Mouse (Mus musculus) limb, embryonic 15.5 days (tissue): ENCODE results near the gene Gpat3. TPM values are rescaled to one million over a fixed set of nuclear protein-coding genes. Genes with fewer than 3 reads are reported as not detected.
A peak's percentile ranks its signal among the peaks of the same experiment; 100 is the strongest.

Experiments used
- ATAC-seq: fragments of 200-750 bp; cut with Nextera tagmentation; 2 replicates; pipeline ENCODE4 v1.8.0; 2017; ENCODE audit warnings: low read depth, moderate TSS enrichment; ENCODE audit not compliant: insufficient number of reproducible peaks, low FRiP score, low TSS enrichment
- H3K27ac ChIP-seq: fragments of 300-500 bp; sonication (generic); 2 replicates; pipeline ENCODE4 v1.5.1; 2015; ENCODE audit warnings: moderate library complexity, mild to moderate bottlenecking, inconsistent platforms
- H3K27me3 ChIP-seq: fragments of 300-500 bp; sonication (generic); 2 replicates; pipeline ENCODE4 v1.6.1; 2015; ENCODE audit warnings: inconsistent platforms
- H3K36me3 ChIP-seq: fragments of 300-500 bp; sonication (generic); 2 replicates; pipeline ENCODE4 v1.6.1; 2015; ENCODE audit warnings: inconsistent platforms
- H3K4me1 ChIP-seq: fragments of 300-500 bp; sonication (generic); 2 replicates; pipeline ENCODE4 v1.6.1; 2015; ENCODE audit warnings: inconsistent platforms
- H3K4me2 ChIP-seq: fragments of 300-500 bp; sonication (generic); 2 replicates; pipeline ENCODE4 v1.6.1; 2015; ENCODE audit warnings: mild to moderate bottlenecking, inconsistent platforms
- H3K4me3 ChIP-seq: fragments of 300-500 bp; sonication (generic); 2 replicates; pipeline ENCODE4 v1.5.1; 2015; ENCODE audit warnings: mild to moderate bottlenecking, inconsistent platforms
- H3K9ac ChIP-seq: fragments of 300-500 bp; sonication (generic); 2 replicates; pipeline ENCODE4 v1.6.1; 2015; ENCODE audit warnings: inconsistent platforms
- H3K9me3 ChIP-seq: fragments of 300-500 bp; sonication (generic); 2 replicates; pipeline ENCODE4 v1.6.1; 2016; ENCODE audit warnings: inconsistent platforms
- WGBS: fragments of 180-500 bp; shearing (Covaris S2); methylation state at CpG from one replicate; pipeline ENCODE4 v1.1.7; 2015; 5-methylcytosine and 5-hydroxymethylcytosine counted together
- polyA plus RNA-seq: library from polyadenylated mRNA; unstranded; fragments of >200 nt; fragmentation: Nextera tagmentation; extraction: Ambion mirVana; gene quantifications from 2 replicates; pipeline ENCODE4 v1.2.1, GENCODE M21; 2015

Gpat3 gene
- polyA plus RNA-seq: 2.0 and 2.4 TPM in 2 replicates

GRCm38 (mm10) chr5:100845485-100845847 lies at the start of gene Gpat3:
Gpat3 (plus strand) TSS chr5:100845713.
- Histone ChIP-seq H3K36me3 (no peaks in the 10 kb centered on the region), H3K27ac (peak within 1 kb of the TSS; percentile 33; the same call in 1 of the 2 replicates), H3K4me2 (peak within 1 kb of the TSS; percentile 98), H3K9me3 (no peaks in the 10 kb centered on the region), H3K4me3 (peak within 1 kb of the TSS; percentile 60), H3K4me1 (peaks cover 24% of the 10 kb centered on the region), H3K27me3 (peaks cover 17% of the 10 kb centered on the region), H3K9ac (peak within 1 kb of the TSS; percentile 56)
- WGBS: under 1% methylated on average over 16 of the region's 16 CpGs
- no peak for ATAC-seq

DNA sequence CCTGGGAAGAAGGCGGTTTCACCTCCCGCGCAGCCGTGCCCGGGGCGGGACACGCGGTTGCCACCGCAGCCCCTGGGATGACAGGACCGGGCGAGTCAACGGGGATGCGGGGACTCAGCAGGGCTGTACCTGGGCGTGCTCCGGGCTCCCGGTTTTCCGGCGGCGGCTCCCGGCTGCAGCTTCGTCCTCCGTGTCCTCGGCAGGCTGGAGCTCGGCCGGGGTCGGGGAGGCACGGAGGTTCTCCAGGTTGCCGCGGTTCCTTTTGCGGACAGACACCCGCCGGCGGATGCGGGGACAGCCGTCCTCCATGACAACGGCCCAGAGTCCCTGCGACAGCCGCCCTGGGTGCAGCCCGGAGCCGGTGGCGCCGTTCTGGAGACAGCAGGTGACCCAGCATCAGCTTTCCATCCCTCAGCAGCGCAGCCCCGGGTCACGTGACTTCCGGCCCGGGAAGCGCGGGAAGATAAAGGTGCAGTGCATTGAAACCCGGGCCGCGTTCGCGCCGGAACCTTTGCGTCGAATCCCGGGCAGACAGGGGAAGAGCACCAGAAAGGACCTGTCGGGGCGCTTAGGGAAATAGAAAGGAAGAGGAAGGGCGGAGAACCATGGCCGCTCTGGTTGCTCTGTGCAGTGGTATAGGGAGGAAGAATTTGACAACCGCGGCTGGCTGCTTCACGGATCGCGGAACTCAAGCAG lies 47.2 kb upstream of the Gpat3 start, which contains the start of the genes Helq and Mrps18c:
Gene Helq, minus strand, starts transcription at position 434 of the 696 bp plus-strand sequence.
Gene Mrps18c, plus strand, starts transcription at position 463 of the 696 bp plus-strand sequence.
- Histone ChIP-seq H3K9ac (peak within 1 kb of the TSS; percentile 61), H3K4me3 (peak within 1 kb of the TSS; percentile 84), H3K9me3 (no peaks in the 10 kb centered on the region), H3K27ac (no peak within 1 kb of the TSS), H3K27me3 (no peaks in the 10 kb centered on the region), H3K4me2 (peak within 1 kb of the TSS; percentile 93), H3K4me1 (peaks cover 13% of the 10 kb centered on the region; the same call in 1 of the 2 replicates), H3K36me3 (peaks cover 25% of the 10 kb centered on the region)
- under 1% methylated on average over 67 of the region's 67 CpGs for WGBS
- ATAC-seq: peak; percentile 88

GRCm38 (mm10) chr5:100818341-100818740 lies 27.2 kb upstream of the Gpat3 start:
- WGBS: 76% methylated on average over 4 of the region's 4 CpGs
- H3K4me3 ChIP-seq: no peak overlapping the region
- H3K36me3 ChIP-seq: peaks cover 17% of the 10 kb centered on the region
- no peak overlapping the region for H3K9ac ChIP-seq
- no peaks in the 10 kb centered on the region for H3K9me3 ChIP-seq
- H3K4me1 ChIP-seq: 0 out of 2 replicates have a peak, but pooled peaks cover 3% of the 10 kb centered on the region
- no peaks in the 10 kb centered on the region for H3K27me3 ChIP-seq
- H3K4me2 ChIP-seq: no peak overlapping the region
- no peak for ATAC-seq
- no peak overlapping the region for H3K27ac ChIP-seq

- Histone ChIP-seq H3K4me3 (peak overlapping the region; percentile 89), H3K36me3 (peaks cover 13% of the 10 kb centered on the region), H3K4me1 (0 out of 2 replicates have a peak, but pooled peaks cover 3% of the 10 kb centered on the region), H3K4me2 (peak overlapping the region; percentile 82), H3K9me3 (no peaks in the 10 kb centered on the region), H3K27me3 (no peaks in the 10 kb centered on the region), H3K9ac (peak overlapping the region; percentile 96), H3K27ac (peak overlapping the region; percentile 85)
- WGBS: 31% methylated on average over 16 of the region's 16 CpGs
- ATAC-seq: no peak
Observed at GRCm38 (mm10) chr5:100819568-100820480, 25.7 kb upstream of the Gpat3 start.

DNA sequence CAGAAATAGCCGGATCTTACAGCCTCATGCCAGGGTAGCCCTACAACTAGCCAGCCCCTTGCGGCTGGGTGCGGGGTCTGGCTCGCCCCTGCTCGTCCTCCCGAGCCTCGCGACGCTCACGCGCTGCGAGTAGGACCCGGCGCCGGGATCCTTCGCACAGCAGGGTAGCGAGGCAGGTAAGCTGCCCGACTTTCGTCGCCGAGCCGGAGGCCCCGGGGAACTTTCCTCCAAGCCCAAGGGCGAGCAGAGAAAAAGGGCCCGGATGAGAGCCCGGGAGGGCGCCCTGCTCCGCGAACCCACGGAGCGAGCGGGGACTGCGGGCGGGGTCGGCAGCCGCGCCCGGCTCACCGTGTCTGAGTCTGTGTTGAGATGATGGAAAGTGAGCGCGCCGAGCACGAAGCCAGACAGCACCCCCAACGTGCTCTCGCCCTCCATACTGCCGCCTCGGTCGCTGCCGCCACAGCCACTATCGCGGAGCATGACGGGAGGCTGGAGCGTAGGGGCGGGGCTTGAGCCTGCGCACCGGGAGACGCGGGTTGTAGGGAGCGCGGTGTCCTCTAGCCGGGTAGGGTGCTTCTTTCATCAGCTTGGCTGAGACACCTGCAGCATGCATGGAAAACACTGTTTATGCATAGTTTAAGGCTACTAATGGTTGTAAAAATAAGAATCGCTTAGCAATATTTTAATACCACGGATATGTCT lies 24.9 kb upstream of the Gpat3 start, which contains the start of gene Abraxas1:
Gene Abraxas1, minus strand, starts transcription at position 483 of the 702 bp plus-strand sequence.
- under 1% methylated on average over 63 of the region's 63 CpGs for WGBS
- peak; percentile 86; the same call in 1 of the 2 replicates for ATAC-seq
- Histone ChIP-seq H3K27ac (peak within 1 kb of the TSS; percentile 85), H3K4me2 (peak within 1 kb of the TSS; percentile 82), H3K9ac (peak within 1 kb of the TSS; percentile 96), H3K9me3 (no peaks in the 10 kb centered on the region), H3K27me3 (no peaks in the 10 kb centered on the region), H3K36me3 (peaks cover 10% of the 10 kb centered on the region), H3K4me3 (peak within 1 kb of the TSS; percentile 89), H3K4me1 (0 out of 2 replicates have a peak, but pooled peaks cover 3% of the 10 kb centered on the region)

DNA sequence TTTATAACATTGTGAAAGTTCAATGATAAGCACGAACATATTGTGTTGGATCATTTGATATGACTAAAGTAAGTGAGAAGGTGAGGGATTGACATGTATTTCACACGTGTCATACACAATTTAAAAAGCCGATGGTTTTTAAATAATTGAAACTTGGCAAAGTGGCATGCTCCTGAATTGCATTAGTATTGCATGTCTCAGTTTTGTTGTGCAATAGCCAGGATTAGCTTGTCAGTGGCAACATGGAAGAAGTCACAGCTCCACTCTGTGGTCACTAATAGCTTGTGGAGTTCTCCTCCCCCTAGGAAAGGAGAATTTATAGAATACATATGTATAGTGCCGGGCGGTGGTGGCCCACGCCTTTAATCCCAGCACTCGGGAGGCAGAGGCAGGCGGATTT lies 24.1 kb upstream of the Gpat3 start:
- H3K9me3 ChIP-seq: no peaks in the 10 kb centered on the region
- H3K27me3 ChIP-seq: no peaks in the 10 kb centered on the region
- H3K4me3 ChIP-seq: no peak overlapping the region
- H3K36me3 ChIP-seq: peaks cover 7% of the 10 kb centered on the region; the same call in 1 of the 2 replicates
- H3K4me1 ChIP-seq: 0 out of 2 replicates have a peak, but pooled peaks cover 3% of the 10 kb centered on the region
- 76% methylated on average over 8 of the region's 8 CpGs for WGBS
- H3K27ac ChIP-seq: no peak overlapping the region
- H3K9ac ChIP-seq: no peak overlapping the region
- no peak for ATAC-seq
- H3K4me2 ChIP-seq: peak overlapping the region; percentile 82

DNA sequence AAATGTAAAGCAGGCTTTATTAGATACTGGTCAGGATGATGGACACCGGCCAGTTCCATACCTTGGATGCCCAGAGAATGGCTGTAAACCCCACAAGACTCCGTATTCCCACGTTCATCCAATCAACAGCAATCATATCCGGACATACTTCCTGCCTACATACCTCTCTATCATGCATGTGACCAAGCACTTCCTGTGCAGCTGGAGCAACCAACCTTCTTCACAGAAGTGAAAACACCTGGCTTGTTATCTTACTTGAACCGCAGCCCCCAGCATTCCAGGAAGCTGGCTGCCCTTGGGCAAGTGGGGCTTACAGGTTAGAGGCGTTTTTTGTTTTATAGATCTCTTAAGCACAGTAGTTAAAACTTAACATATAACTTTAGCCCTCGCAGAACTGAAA lies 22.7 kb upstream of the Gpat3 start:
- Histone ChIP-seq H3K4me2 (no peak overlapping the region), H3K27ac (no peak overlapping the region), H3K4me1 (0 out of 2 replicates have a peak, but pooled peaks cover 3% of the 10 kb centered on the region), H3K9me3 (no peaks in the 10 kb centered on the region), H3K4me3 (no peak overlapping the region), H3K36me3 (0 out of 2 replicates have a peak, but pooled peaks cover 3% of the 10 kb centered on the region), H3K27me3 (no peaks in the 10 kb centered on the region), H3K9ac (no peak overlapping the region)
- WGBS: 55% methylated on average over 7 of the region's 7 CpGs
- no peak for ATAC-seq

DNA sequence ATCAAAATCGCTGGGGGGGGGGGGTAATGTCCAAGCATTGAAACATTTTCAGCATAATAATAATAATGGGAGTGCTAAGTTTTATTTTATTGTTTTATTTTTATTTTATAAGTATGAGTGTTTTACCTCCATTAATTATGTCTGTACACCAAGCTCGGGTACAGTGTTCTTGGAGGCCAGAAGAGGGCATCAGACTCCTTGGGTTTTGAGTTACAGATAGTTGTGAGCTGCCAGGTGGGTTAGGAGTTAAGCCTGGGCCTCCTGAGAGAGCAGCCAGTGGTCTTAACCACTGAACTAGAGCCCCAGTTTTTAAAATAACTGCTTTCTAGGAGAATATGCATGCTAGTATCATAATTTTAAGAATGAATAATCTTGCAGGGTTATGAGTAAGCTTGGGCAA lies 19.5 kb upstream of the Gpat3 start:
- H3K27ac ChIP-seq: no peak overlapping the region
- H3K27me3 ChIP-seq: no peaks in the 10 kb centered on the region
- no peaks in the 10 kb centered on the region for H3K9me3 ChIP-seq
- no peaks in the 10 kb centered on the region for H3K36me3 ChIP-seq
- 0 out of 2 replicates have a peak, but pooled peaks cover 10% of the 10 kb centered on the region for H3K4me1 ChIP-seq
- no peak overlapping the region for H3K9ac ChIP-seq
- no peak overlapping the region for H3K4me2 ChIP-seq
- ATAC-seq: no peak
- H3K4me3 ChIP-seq: no peak overlapping the region
- WGBS: 23% methylated on average over 2 of the region's 2 CpGs

- no peak overlapping the region for H3K4me3 ChIP-seq
- 58% methylated on average over 7 of the region's 7 CpGs for WGBS
Observed at GRCm38 (mm10) chr5:100826531-100826930, 19.0 kb upstream of the Gpat3 start.

DNA sequence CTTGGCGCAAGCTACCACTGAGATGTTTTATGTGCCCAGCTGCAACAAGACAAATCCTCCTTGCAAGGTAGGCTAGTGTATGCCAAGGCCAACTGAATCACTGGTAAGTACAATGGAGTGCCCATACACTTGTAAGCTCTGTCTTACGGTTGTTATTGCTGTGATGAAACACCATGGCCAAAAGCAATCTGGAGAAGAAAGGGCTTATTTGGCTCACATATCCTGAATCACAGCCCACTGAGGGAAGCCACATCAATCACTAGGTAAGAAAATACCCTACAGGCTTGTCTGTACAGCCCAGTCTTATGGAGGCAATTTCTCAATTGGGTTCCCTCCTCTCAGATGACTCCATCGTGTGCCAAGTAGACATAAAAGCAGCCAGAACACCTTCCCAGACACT lies 16.8 kb upstream of the Gpat3 start:
- no peak for ATAC-seq
- Histone ChIP-seq H3K4me1 (0 out of 2 replicates have a peak, but pooled peaks cover 10% of the 10 kb centered on the region), H3K9me3 (no peaks in the 10 kb centered on the region), H3K27me3 (no peaks in the 10 kb centered on the region), H3K27ac (peak overlapping the region; percentile 22), H3K9ac (no peak overlapping the region), H3K36me3 (no peaks in the 10 kb centered on the region), H3K4me2 (no peak overlapping the region), H3K4me3 (no peak overlapping the region)
- 60% methylated on average over 3 of the region's 3 CpGs for WGBS

More at GRCm38 (mm10) chr5:100826531-100826930, 19.0 kb upstream of the Gpat3 start:
- Histone ChIP-seq H3K9ac (no peak overlapping the region), H3K36me3 (no peaks in the 10 kb centered on the region), H3K27me3 (no peaks in the 10 kb centered on the region), H3K4me2 (no peak overlapping the region), H3K9me3 (no peaks in the 10 kb centered on the region), H3K4me1 (0 out of 2 replicates have a peak, but pooled peaks cover 10% of the 10 kb centered on the region), H3K27ac (no peak overlapping the region)
- ATAC-seq: no peak

DNA sequence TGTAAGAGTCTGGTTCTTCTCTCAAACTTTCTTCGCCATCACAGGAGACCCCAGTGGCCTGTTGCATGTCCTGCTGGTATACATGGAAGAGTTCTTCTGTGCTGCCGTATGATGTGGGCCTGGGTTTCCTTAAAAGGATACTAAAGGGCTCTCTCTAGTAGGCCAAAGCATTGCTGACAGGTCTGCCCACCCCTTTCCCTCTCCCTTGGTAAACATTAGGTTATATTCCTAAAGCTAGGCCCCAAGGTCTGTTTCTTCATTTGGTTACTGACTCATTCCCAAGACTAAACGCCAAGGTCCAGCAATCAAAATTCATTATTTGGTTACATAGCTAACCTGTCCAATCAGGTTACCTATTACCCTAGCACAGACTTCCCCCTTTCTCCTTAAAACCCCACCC lies 12.8 kb upstream of the Gpat3 start:
- no peaks in the 10 kb centered on the region for H3K27me3 ChIP-seq
- no peak overlapping the region for H3K27ac ChIP-seq
- no peaks in the 10 kb centered on the region for H3K36me3 ChIP-seq
- H3K4me2 ChIP-seq: no peak overlapping the region
- WGBS: 90% methylated on average over 3 of the region's 3 CpGs
- no peaks in the 10 kb centered on the region for H3K9me3 ChIP-seq
- no peak overlapping the region for H3K9ac ChIP-seq
- no peak overlapping the region for H3K4me3 ChIP-seq
- H3K4me1 ChIP-seq: 0 out of 2 replicates have a peak, but pooled peaks cover 10% of the 10 kb centered on the region
- ATAC-seq: no peak
